Mouse (Mus musculus): ENCODE results near the gene Mpp6. TPM values are rescaled to one million over a fixed set of nuclear protein-coding genes. Genes with fewer than 3 reads are reported as not detected.

The Mpp6 gene
- polyA plus RNA-seq (2014; fragmentation: Nextera tagmentation; extraction: Ambion mirVana): 64.9 and 65.2 TPM in 2 replicates

DNA sequence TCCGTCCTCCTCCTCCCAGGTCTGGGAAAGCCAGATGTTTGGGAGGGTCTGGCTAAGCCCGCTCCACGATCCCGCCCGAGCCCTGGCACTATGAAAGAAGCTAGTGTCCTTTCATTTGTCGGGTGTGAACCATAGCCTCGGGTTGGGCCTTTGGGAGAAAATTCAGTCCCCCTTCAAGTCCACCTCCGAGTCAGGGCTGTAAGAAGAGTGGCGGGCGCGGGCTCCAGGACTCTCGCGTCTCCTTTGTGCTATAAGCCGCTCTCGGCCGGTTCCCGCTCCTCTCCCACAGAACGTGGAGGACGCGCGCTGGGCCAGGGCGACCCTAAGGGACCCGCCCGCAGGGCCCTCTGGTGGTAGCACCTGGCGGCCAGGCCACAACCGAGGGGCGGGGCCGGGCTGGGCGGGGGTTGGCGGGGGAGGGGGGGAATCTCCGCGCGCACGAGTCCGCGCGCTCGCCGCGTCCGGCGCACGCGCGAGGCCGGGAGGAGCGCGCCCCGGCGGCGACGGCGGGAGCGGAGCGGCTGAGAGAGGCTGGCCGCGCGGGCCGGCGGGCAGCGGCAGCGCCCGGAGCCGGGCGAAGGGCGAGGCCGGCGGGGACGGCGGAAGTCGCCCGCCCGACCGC lies at the start of gene Mpp6:
Gene Mpp6 (plus strand): TSS at position 485 of the 622 bp plus-strand sequence.
- Histone ChIP-seq H3K9me3 (ENCODE audit: control insufficient read depth, low read length) (no peaks in the 10 kb centered on the region), H3K9ac (peak within 1 kb of the TSS; percentile 82), H3K4me2 (replicated peaks) (peak within 1 kb of the TSS; percentile 83), H3K27me3 (ENCODE audit: control insufficient read depth, insufficient read depth, low read length) (no peaks in the 10 kb centered on the region), H3K27ac (peak within 1 kb of the TSS; percentile 78), H3K4me3 (replicated peaks; ENCODE audit: low read length) (peak within 1 kb of the TSS; percentile 83), H3K4me1 (replicated peaks; ENCODE audit: control insufficient read depth, insufficient read depth, low read length) (peaks cover 23% of the 10 kb centered on the region), H3K36me3 (replicated peaks; ENCODE audit: control insufficient read depth, insufficient read depth) (no peaks in the 10 kb centered on the region)
- peak; percentile 80 for DNase-seq (ENCODE audit: low spot score)
- WGBS: 0% methylated on average over 53 of the region's 74 CpGs
- peak; percentile 93 for ATAC-seq (ENCODE audit: low FRiP score)

DNA sequence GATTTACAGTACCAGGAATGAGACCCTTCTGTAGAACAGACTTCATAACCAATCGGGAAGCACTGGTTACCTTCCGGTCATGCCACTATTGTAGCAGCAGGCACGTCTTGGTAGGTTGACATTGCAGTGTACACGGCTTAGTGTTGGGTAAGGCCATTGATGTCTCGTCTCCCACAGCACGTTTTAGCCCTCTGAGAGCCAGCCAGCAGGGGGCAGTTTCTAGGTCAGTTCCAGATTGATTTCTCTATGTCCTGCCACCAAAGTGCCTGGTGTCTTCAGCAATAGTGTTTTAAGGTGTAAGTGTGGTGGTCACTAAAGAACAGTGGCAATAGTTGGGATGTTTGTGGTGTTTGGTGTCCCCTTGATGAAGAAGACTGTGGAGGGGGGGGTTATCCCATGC lies 43.9 kb upstream of the Mpp6 start:
- ATAC-seq (ENCODE audit: low FRiP score): no peak
- Histone ChIP-seq H3K4me2 (replicated peaks) (no peak overlapping the region), H3K9me3 (ENCODE audit: control insufficient read depth, low read length) (no peaks in the 10 kb centered on the region)

DNA sequence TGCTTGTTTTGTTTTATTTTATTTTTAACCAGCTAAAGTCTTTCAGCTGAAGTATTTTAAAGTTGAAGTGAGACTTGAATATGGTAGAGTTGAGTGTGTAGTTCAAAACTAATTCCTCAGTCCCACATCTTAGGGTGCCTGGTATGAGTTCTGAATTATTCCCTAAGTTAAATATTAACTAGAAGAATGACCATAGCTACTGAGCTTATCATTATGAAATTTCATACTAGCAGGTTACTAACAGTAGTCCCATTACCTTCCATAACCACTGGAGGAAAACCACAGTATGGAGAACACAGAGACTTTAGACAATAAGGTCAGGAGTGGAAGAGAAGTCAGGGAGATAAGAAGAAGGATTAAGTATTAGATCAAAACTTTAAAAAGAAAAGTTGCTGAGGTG lies 41.6 kb upstream of the Mpp6 start:
- ATAC-seq (ENCODE audit: low FRiP score) (no peak), DNase-seq (ENCODE audit: low spot score) (no peak)
- no peak overlapping the region for H3K9ac ChIP-seq
- H3K9me3 ChIP-seq (ENCODE audit: control insufficient read depth, low read length): no peaks in the 10 kb centered on the region
- H3K36me3 ChIP-seq (replicated peaks; ENCODE audit: control insufficient read depth, insufficient read depth): no peaks in the 10 kb centered on the region
- H3K4me1 ChIP-seq (replicated peaks; ENCODE audit: control insufficient read depth, insufficient read depth, low read length): no peaks in the 10 kb centered on the region
- no peak overlapping the region for H3K4me3 ChIP-seq (replicated peaks; ENCODE audit: low read length)
- no peak overlapping the region for H3K27ac ChIP-seq
- no peak overlapping the region for H3K4me2 ChIP-seq (replicated peaks)
- H3K27me3 ChIP-seq (ENCODE audit: control insufficient read depth, insufficient read depth, low read length): no peaks in the 10 kb centered on the region

More for the DNA sequence above, 43.9 kb upstream of the Mpp6 start:
- no peak overlapping the region for H3K27ac ChIP-seq
- no peak overlapping the region for H3K4me3 ChIP-seq (replicated peaks; ENCODE audit: low read length)
- no peaks in the 10 kb centered on the region for H3K36me3 ChIP-seq (replicated peaks; ENCODE audit: control insufficient read depth, insufficient read depth)
- no peak for DNase-seq (ENCODE audit: low spot score)
- no peak overlapping the region for H3K9ac ChIP-seq
- H3K4me1 ChIP-seq (replicated peaks; ENCODE audit: control insufficient read depth, insufficient read depth, low read length): no peaks in the 10 kb centered on the region
- no peaks in the 10 kb centered on the region for H3K27me3 ChIP-seq (ENCODE audit: control insufficient read depth, insufficient read depth, low read length)
- 88% methylated on average over 6 of the region's 6 CpGs for WGBS

DNA sequence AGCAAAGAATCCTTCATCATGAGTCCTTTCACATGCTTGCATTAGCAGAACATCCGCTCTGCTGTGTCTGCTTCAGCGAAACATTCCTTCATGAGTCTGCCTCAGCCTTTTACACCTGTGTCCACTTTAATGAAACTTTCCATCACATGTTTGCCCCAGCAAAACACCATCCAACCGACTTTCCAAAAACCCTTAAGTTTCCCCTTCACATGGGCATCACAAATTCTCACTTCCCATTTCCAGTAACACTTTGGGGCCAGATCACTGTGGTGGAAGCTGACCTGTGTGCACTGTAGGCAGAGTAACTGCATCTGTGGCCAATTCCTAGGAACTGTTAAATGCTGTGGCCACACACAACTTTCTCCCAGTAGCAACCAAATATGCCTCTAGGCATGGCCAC lies 34.8 kb upstream of the Mpp6 start:
- ATAC-seq (ENCODE audit: low FRiP score) (no peak), DNase-seq (ENCODE audit: low spot score) (no peak)
- Histone ChIP-seq H3K9me3 (ENCODE audit: control insufficient read depth, low read length) (no peaks in the 10 kb centered on the region), H3K27ac (no peak overlapping the region), H3K4me2 (replicated peaks) (no peak overlapping the region), H3K4me3 (replicated peaks; ENCODE audit: low read length) (no peak overlapping the region), H3K4me1 (replicated peaks; ENCODE audit: control insufficient read depth, insufficient read depth, low read length) (no peaks in the 10 kb centered on the region), H3K36me3 (replicated peaks; ENCODE audit: control insufficient read depth, insufficient read depth) (no peaks in the 10 kb centered on the region), H3K27me3 (ENCODE audit: control insufficient read depth, insufficient read depth, low read length) (no peaks in the 10 kb centered on the region), H3K9ac (no peak overlapping the region)
- 95% methylated on average over 3 of the region's 3 CpGs for WGBS

DNA sequence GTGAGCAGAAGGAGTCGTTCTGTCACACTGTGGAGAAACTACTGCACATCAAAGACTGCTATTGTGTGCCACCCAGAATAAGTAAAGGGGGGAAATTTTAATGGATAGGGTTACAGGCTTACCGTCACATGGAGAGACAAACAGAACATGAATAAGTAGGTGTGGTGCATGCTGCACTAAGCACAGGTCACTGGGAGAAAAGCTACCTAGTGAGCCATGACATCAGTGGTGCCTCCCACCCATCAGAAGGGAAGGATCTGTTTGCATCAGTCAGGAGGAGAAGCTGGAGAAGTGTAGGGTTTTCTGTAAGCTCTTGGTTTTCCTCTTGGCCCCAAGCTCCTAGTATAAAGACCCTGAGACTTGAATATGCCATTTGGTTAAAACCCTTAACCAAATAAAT lies 33.6 kb upstream of the Mpp6 start:
- Histone ChIP-seq H3K4me3 (replicated peaks; ENCODE audit: low read length) (no peak overlapping the region), H3K4me2 (replicated peaks) (no peak overlapping the region), H3K4me1 (replicated peaks; ENCODE audit: control insufficient read depth, insufficient read depth, low read length) (no peaks in the 10 kb centered on the region), H3K9ac (no peak overlapping the region), H3K27ac (no peak overlapping the region), H3K27me3 (ENCODE audit: control insufficient read depth, insufficient read depth, low read length) (no peaks in the 10 kb centered on the region), H3K9me3 (ENCODE audit: control insufficient read depth, low read length) (no peaks in the 10 kb centered on the region), H3K36me3 (replicated peaks; ENCODE audit: control insufficient read depth, insufficient read depth) (no peaks in the 10 kb centered on the region)
- no peak for DNase-seq (ENCODE audit: low spot score)
- no peak for ATAC-seq (ENCODE audit: low FRiP score)
- WGBS: 49% methylated on average over 2 of the region's 2 CpGs

DNA sequence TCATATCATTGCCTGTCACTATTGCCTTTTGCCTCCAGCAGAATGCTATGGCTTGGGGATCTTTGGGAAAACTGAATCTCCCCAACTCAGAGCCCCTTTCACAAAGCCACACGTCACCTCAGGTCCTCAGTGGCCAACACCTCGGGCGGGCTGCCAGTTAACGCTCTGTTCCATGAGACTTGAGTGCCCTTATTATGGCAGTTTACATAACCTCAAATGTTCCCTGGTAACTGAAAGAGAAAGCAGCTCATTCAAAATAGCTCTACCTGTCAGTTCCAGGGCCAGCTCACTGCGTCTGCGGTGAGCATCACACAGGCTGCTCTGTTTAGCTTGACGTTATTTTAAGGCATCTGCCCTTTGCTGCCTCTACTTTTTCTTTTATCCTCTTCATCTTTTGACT lies 29.6 kb upstream of the Mpp6 start:
- DNase-seq (ENCODE audit: low spot score) (no peak), ATAC-seq (ENCODE audit: low FRiP score) (no peak)
- Histone ChIP-seq H3K36me3 (replicated peaks; ENCODE audit: control insufficient read depth, insufficient read depth) (no peaks in the 10 kb centered on the region), H3K4me2 (replicated peaks) (no peak overlapping the region), H3K27me3 (ENCODE audit: control insufficient read depth, insufficient read depth, low read length) (no peaks in the 10 kb centered on the region), H3K4me1 (replicated peaks; ENCODE audit: control insufficient read depth, insufficient read depth, low read length) (no peaks in the 10 kb centered on the region), H3K4me3 (replicated peaks; ENCODE audit: low read length) (no peak overlapping the region), H3K9ac (no peak overlapping the region), H3K9me3 (ENCODE audit: control insufficient read depth, low read length) (no peaks in the 10 kb centered on the region), H3K27ac (no peak overlapping the region)
- 75% methylated on average over 7 of the region's 7 CpGs for WGBS

DNA sequence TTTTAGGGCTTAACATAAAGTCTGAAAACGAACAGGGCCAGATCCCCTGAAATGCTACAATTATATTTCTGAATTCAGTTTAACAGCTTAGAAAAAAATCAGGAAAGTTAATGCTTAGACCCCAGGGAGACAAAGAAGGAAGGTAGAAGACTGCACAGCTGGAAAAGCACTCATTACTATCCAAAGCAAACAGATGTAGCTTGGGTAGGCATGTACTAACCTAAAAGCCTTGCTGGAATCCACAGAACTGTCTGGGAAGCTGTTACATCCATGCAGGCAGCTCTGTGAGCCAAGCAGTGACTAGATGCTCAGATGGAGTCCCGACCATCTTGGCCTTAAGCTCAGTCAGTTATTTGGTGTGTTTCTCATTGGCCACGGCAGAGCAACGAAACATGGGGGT lies 24.8 kb upstream of the Mpp6 start:
- no peaks in the 10 kb centered on the region for H3K9me3 ChIP-seq (ENCODE audit: control insufficient read depth, low read length)
- no peaks in the 10 kb centered on the region for H3K4me1 ChIP-seq (replicated peaks; ENCODE audit: control insufficient read depth, insufficient read depth, low read length)
- ATAC-seq (ENCODE audit: low FRiP score) (no peak), DNase-seq (ENCODE audit: low spot score) (no peak)
- H3K27ac ChIP-seq: no peak overlapping the region
- H3K36me3 ChIP-seq (replicated peaks; ENCODE audit: control insufficient read depth, insufficient read depth): no peaks in the 10 kb centered on the region
- H3K4me3 ChIP-seq (replicated peaks; ENCODE audit: low read length): no peak overlapping the region
- no peak overlapping the region for H3K9ac ChIP-seq
- H3K4me2 ChIP-seq (replicated peaks): no peak overlapping the region
- WGBS: 82% methylated on average over 4 of the region's 4 CpGs
- H3K27me3 ChIP-seq (ENCODE audit: control insufficient read depth, insufficient read depth, low read length): no peaks in the 10 kb centered on the region

DNA sequence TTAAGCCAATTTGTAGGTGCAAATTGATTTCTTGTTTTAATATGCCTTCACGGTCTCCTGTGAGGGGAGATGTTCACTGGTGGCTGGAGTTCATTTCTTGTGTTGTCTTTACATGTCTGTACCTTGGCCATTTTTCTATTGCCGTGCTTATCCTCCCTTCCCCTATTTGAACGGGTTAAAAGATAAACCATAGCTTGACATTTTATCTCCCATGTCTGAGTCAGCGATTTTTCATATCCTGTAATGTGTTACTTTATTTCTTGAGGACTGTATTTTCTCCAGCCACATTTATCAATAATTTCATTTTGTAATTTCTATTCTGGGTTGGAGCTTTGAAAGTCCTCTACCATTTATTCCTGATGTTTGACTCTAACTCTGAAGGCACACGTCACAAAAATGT lies 20.7 kb upstream of the Mpp6 start:
- H3K36me3 ChIP-seq (replicated peaks; ENCODE audit: control insufficient read depth, insufficient read depth): no peaks in the 10 kb centered on the region
- 0 out of 2 replicates have a peak, but pooled peaks cover 6% of the 10 kb centered on the region for H3K9me3 ChIP-seq (ENCODE audit: control insufficient read depth, low read length)
- no peak overlapping the region for H3K4me2 ChIP-seq (replicated peaks)
- no peaks in the 10 kb centered on the region for H3K4me1 ChIP-seq (replicated peaks; ENCODE audit: control insufficient read depth, insufficient read depth, low read length)
- no peaks in the 10 kb centered on the region for H3K27me3 ChIP-seq (ENCODE audit: control insufficient read depth, insufficient read depth, low read length)
- H3K27ac ChIP-seq: no peak overlapping the region
- no peak for ATAC-seq (ENCODE audit: low FRiP score)
- H3K4me3 ChIP-seq (replicated peaks; ENCODE audit: low read length): no peak overlapping the region
- DNase-seq (ENCODE audit: low spot score): no peak
- 87% methylated on average over 5 of the region's 5 CpGs for WGBS
- no peak overlapping the region for H3K9ac ChIP-seq

DNA sequence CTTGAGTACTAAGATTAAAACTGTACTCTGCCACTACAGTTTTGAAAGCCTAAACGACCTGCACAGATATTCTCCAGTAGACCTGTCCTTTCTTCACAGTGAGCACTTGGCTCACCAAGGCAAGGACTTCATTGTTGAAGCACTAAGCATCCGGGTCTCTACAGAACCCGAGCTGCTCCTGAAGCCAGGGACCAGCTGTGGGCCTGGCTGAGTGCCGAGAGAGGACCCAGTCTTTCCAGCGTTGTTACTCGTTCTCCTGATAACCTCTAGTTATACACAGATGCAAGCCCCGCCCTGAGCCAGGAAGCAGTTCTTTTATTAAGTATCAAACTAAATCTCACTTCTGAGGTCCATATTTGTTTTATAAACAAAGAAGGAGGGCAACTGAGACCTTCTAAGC lies 19.8 kb upstream of the Mpp6 start:
- H3K36me3 ChIP-seq (replicated peaks; ENCODE audit: control insufficient read depth, insufficient read depth): no peaks in the 10 kb centered on the region
- DNase-seq (ENCODE audit: low spot score) (no peak), ATAC-seq (ENCODE audit: low FRiP score) (no peak)
- H3K9me3 ChIP-seq (ENCODE audit: control insufficient read depth, low read length): 0 out of 2 replicates have a peak, but pooled peaks cover 6% of the 10 kb centered on the region
- WGBS: 86% methylated on average over 7 of the region's 7 CpGs
- no peak overlapping the region for H3K4me2 ChIP-seq (replicated peaks)
- H3K4me3 ChIP-seq (replicated peaks; ENCODE audit: low read length): no peak overlapping the region
- H3K9ac ChIP-seq: no peak overlapping the region
- no peaks in the 10 kb centered on the region for H3K4me1 ChIP-seq (replicated peaks; ENCODE audit: control insufficient read depth, insufficient read depth, low read length)
- H3K27me3 ChIP-seq (ENCODE audit: control insufficient read depth, insufficient read depth, low read length): no peaks in the 10 kb centered on the region
- H3K27ac ChIP-seq: no peak overlapping the region

All from hindbrain, embryonic 14.5 days (tissue).